Mouse (Mus musculus): ENCODE measurements around the gene Gpc6. TPM values are rescaled to one million over a fixed set of nuclear protein-coding genes. Genes with fewer than 3 reads are reported as not detected.

The Gpc6 gene
- total RNA-seq, 4 experiments from 2014 or later: 10.0 to 12.9 (median 10.9) TPM

- no peak for DNase-seq (ENCODE audit: low spot score in 2 of 2)
Observed at GRCm38 (mm10) chr14:117689848-117690247, 764.7 kb downstream of the Gpc6 start.

- DNase-seq (ENCODE audit: low spot score in 2 of 2): no peak
Observed at GRCm38 (mm10) chr14:117695565-117695964, 770.5 kb downstream of the Gpc6 start.

DNA sequence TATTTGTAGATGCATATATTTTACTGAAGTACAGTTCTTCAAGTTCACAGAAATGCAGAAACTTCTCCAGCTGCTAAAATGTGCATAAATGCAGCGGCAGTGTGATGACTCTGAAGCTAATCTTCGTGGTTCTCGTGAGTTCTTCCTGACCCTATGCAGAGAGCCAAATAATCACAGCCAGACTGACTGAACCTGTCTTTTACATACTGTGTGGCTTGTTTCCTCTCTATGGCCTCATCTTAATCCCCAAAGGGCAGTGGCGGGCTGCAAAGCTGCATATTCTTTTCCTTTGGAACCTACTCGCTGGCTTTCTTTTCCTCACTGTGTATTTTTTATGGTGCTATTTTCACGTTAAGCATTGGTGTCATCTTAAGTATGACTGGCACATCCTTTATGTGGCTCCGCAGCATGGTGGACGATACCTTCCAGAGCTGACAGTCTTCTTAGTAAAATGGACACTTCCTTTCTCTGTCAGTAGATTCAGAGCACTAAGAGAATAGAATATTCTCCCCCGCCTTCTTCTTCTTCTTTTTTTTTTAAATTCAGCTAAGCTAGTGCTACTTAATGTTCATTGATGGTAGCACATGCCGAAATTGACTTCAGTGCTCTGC is 775.7 kb downstream of the Gpc6 start:
- DNase-seq (ENCODE audit: low spot score in 2 of 2): no peak

- no peak for DNase-seq (ENCODE audit: low spot score in 2 of 2)
Observed at GRCm38 (mm10) chr14:117708817-117709216, 783.7 kb downstream of the Gpc6 start.

- peak in 1 of 2 experiments; percentile 13 for DNase-seq (ENCODE audit: low spot score in 2 of 2)
Observed at GRCm38 (mm10) chr14:117710463-117710911, 785.4 kb downstream of the Gpc6 start.

GRCm38 (mm10) chr14:117712311-117712710 is 787.2 kb downstream of the Gpc6 start:
- no peak for DNase-seq (ENCODE audit: low spot score in 2 of 2)

DNA sequence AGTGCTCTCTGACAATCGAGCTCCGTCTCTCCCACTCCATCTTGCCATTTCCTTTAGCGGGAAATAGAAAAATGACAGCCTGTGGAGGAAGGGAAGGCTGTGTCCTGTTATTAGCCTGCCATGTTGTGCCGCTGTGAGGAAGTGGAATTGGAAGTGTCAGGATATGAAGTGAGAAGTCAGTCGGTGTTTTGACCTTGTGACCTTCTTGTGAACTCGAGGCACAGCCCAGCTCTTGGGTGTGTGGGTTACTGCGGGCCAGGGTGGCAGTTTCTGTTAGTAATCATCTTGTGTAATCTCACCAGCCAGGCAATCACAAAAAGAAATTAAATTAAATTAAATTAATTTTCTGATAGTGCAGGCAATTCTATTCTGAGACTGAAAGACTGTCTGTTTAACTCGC is 789.0 kb downstream of the Gpc6 start:
- no peak for DNase-seq (ENCODE audit: low spot score in 2 of 2)

GRCm38 (mm10) chr14:117716305-117716704 is 791.2 kb downstream of the Gpc6 start:
- no peak for DNase-seq (ENCODE audit: low spot score in 2 of 2)

GRCm38 (mm10) chr14:117728741-117729140 is 803.6 kb downstream of the Gpc6 start:
- no peak for DNase-seq (ENCODE audit: low spot score in 2 of 2)

- no peak for DNase-seq (ENCODE audit: low spot score in 2 of 2)
Observed at GRCm38 (mm10) chr14:117755231-117755630, 830.1 kb downstream of the Gpc6 start.

GRCm38 (mm10) chr14:117756505-117756904 is 831.4 kb downstream of the Gpc6 start:
- no peak for DNase-seq (ENCODE audit: low spot score in 2 of 2)

- no peak for DNase-seq (ENCODE audit: low spot score in 2 of 2)
Observed at GRCm38 (mm10) chr14:117757790-117758358, 832.8 kb downstream of the Gpc6 start.

- DNase-seq (ENCODE audit: low spot score in 2 of 2): no peak
Observed at GRCm38 (mm10) chr14:117760830-117761517, 835.9 kb downstream of the Gpc6 start.

DNA sequence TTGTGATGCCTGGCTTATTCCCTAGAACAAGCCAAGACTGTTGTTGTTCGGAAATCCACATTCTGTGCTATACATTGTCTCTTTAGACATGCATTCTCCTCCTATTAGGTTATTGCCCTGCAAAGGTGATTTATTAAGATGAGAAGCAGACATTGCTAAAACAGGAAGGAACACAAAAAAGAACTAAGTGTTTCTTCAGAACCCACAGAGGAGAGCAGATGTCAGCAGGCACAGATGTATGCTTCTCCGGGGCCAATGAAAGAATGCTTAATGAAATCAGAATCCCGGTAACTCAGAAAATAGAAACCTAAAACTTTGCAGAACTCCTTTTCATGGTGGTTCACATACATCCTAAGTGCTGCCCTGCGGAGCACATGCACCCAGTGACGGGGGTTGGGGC is 837.8 kb downstream of the Gpc6 start:
- no peak for DNase-seq (ENCODE audit: low spot score in 2 of 2)

GRCm38 (mm10) chr14:117767861-117768260 is 842.7 kb downstream of the Gpc6 start:
- DNase-seq (ENCODE audit: low spot score in 2 of 2): no peak

DNA sequence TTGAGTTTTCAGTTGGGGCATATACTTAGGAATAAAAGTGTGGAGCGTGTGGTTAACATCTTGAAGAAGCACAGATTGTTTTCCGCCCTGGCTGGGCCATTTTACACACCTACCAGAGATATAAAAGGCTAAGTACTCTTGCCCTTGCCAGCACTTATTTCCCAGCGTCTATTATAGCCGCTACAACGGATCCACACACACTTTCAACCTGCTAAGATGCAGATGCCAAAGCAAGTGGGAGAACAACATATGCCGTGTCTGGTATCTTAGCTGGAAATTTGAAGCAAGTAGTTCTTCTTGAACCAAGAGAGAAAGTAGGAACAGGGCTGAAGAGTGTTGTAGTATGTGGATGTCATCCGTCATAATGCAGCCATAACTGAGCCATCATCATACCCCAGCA is 843.6 kb downstream of the Gpc6 start:
- peak; percentile 7 to 9 for DNase-seq (ENCODE audit: low spot score in 2 of 2)

DNA sequence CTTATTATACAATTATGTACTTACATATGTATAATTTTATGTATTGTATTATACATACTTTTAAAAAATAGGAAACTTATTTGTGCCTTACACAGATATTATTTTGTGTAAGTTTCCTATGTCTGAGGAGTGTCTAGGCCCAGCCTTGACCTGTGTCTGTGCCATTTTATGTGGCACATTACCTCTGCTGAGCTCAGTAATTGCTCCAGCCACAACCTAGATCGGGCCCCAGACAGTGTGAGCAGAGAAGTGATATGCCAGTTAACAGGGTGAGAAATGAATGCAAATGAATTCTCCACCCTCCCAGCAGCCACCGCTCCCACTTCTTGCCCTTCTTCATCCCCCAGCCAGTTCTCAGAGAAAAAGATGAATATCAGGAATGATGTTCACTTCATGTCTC is 848.3 kb downstream of the Gpc6 start:
- no peak for DNase-seq (ENCODE audit: low spot score in 2 of 2)

- DNase-seq (ENCODE audit: low spot score in 2 of 2): no peak
Observed at GRCm38 (mm10) chr14:117777866-117778500, 852.9 kb downstream of the Gpc6 start.

GRCm38 (mm10) chr14:117778538-117779413 is 853.7 kb downstream of the Gpc6 start:
- no peak for DNase-seq (ENCODE audit: low spot score in 2 of 2)

- DNase-seq (ENCODE audit: low spot score in 2 of 2): no peak
Observed at GRCm38 (mm10) chr14:117781724-117782123, 856.6 kb downstream of the Gpc6 start.

DNA sequence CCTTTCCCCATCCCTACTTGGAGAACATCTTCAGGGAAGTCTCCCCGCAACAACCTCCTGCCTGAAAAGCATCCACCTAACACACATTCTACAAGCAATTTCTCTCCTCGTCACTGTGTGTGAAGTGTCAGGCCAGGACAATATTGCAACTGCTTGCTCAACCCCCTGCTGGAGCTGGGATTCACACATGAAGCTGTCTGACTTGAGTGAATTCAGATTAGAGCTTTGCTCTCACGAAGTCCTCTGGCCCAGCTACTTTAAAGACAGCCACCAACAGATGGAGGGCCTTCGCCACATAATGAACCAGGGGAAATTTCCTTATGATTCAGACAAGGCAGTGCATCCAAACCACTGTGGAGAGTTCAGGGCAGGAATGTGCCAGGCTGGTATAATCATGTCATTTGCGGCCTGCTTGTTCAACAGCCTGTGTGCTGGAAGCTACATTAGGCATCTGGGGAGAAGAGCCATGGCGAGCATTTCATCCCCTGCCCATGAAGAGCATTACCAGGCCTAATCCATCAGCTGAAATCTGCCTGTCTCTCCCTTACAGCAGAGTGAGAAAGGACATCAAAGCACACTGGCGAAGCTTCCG is 858.7 kb downstream of the Gpc6 start:
- no peak for DNase-seq (ENCODE audit: low spot score in 2 of 2)

All from layer of hippocampus, adult 8-10 months (tissue).